Mouse (Mus musculus) liver, embryonic 13.5 days (tissue): Measurements from ENCODE around the gene Zmiz1. TPM values are rescaled to one million over a fixed set of nuclear protein-coding genes. Genes with fewer than 3 reads are reported as not detected.
A peak's percentile ranks its signal among the peaks of the same experiment; 100 is the strongest.

Source experiments
- ATAC-seq: fragments of 200-750 bp; cut with Nextera tagmentation; 2 replicates; pipeline ENCODE4 v1.8.0; 2017; ENCODE audit warnings: low read depth, mild to moderate bottlenecking, moderate number of reproducible peaks, moderate library complexity
- DNase-seq: peaks from one replicate; pipeline ENCODE4 v3.0.0; 2022
- H3K27ac ChIP-seq: fragments of 300-500 bp; sonication (generic); 2 replicates; pipeline ENCODE4 v1.5.1; 2015; ENCODE audit warnings: moderate library complexity, mild to moderate bottlenecking, inconsistent platforms
- H3K27me3 ChIP-seq: fragments of 300-500 bp; sonication (generic); 2 replicates; pipeline ENCODE4 v1.6.1; 2015; ENCODE audit warnings: mild to moderate bottlenecking, inconsistent platforms
- H3K36me3 ChIP-seq: fragments of 300-500 bp; sonication (generic); 2 replicates; pipeline ENCODE4 v1.6.1; 2015; ENCODE audit warnings: mild to moderate bottlenecking, inconsistent platforms
- H3K4me1 ChIP-seq: fragments of 300-500 bp; sonication (generic); replicated peaks from 2 replicates; pipeline ENCODE4 v1.6.1; 2015; ENCODE audit warnings: inconsistent platforms
- H3K4me2 ChIP-seq: fragments of 300-500 bp; sonication (generic); 2 replicates; pipeline ENCODE4 v1.6.1; 2015; ENCODE audit warnings: inconsistent platforms, mild to moderate bottlenecking, moderate library complexity
- H3K4me3 ChIP-seq: fragments of 300-500 bp; sonication (generic); replicated peaks from 2 replicates; pipeline ENCODE4 v1.5.1; 2015; ENCODE audit warnings: mild to moderate bottlenecking, inconsistent platforms
- H3K9ac ChIP-seq: fragments of 300-500 bp; sonication (generic); 2 replicates; pipeline ENCODE4 v1.6.1; 2015; ENCODE audit warnings: mild to moderate bottlenecking, inconsistent platforms
- H3K9me3 ChIP-seq: fragments of 300-500 bp; sonication (generic); replicated peaks from 2 replicates; pipeline ENCODE4 v1.6.1; 2016; ENCODE audit warnings: inconsistent platforms
- WGBS: fragments of 180-500 bp; shearing (Covaris S2); methylation state at CpG from one replicate; pipeline ENCODE4 v1.1.7; 2015; ENCODE audit not compliant: insufficient replicate concordance; 5-methylcytosine and 5-hydroxymethylcytosine counted together
- polyA plus RNA-seq: library from polyadenylated mRNA; unstranded; fragments of >200 nt; fragmentation: Nextera tagmentation; extraction: Ambion mirVana; gene quantifications from 2 replicates; pipeline ENCODE4 v1.2.1, GENCODE M21; 2015

Gene Zmiz1
- polyA plus RNA-seq, 1 experiment from 2014 or later = 4.5 TPM

DNA sequence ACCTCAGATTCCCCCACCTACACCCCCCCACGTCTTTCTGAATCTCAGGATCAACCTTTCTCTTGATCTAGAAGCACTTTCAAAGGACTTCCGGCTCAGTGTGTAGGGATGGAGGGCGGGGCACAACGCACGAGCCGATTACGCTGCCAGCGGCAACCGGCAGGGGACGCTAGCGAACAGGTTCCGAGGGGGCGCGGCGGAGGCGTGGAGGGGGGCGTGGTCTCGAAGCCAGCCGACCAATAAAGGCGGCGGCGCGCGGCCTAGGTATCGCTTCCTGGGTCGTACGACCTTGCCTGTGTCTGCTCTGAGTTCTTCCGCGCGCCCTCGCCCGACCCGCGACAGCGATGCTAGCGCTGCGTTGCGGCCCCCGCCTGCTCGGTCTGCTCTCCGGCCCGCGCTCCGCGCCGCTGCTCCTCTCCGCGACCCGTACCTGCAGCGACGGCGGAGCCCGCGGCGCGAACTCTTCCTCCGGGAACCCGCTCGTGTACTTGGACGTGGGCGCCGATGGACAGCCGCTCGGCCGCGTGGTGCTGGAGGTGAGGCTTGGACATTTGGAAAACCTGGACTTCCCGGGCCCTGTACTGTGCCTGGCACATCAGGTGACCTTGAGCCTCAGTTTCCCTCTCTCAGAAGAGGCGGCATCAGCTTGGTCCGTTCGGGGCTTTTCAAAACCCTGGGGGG, 235.0 kb downstream of the Zmiz1 start, which contains the start of gene Ppif:
Gene Ppif (plus strand): TSS at position 267 of the 681 bp plus-strand sequence.
- H3K4me2 ChIP-seq = peak within 1 kb of the TSS; percentile 97
- no peaks in the 10 kb centered on the region for H3K27me3 ChIP-seq
- H3K9ac ChIP-seq = peak within 1 kb of the TSS; percentile 86
- peaks cover 37% of the 10 kb centered on the region for H3K4me1 ChIP-seq
- H3K36me3 ChIP-seq = peaks cover 36% of the 10 kb centered on the region
- peak within 1 kb of the TSS; percentile 62 for H3K27ac ChIP-seq
- peak within 1 kb of the TSS; percentile 83 for H3K4me3 ChIP-seq
- ATAC-seq (peak; percentile 93), DNase-seq (peak; percentile 91)
- under 1% methylated on average over 68 of the region's 70 CpGs for WGBS
- H3K9me3 ChIP-seq = no peaks in the 10 kb centered on the region

DNA sequence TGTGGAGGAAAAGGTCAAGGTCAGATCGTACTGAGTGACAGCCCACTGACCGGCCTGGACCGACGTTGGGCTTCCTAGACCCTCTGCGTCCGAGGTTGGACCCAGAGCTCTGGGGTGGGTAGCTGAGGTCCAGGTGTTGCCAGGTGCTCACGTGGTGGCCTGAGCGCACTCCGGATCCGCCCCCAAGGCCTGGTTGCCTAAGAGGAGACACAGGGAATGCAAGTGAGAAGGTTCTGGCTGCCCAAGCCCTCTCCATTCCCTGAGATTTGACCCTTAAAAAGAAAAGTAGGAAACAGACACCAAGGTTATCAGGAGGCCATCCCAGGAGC, 235.5 kb downstream of the Zmiz1 start:
- peak overlapping the region; percentile 83 for H3K4me3 ChIP-seq
- H3K9ac ChIP-seq = peak overlapping the region; percentile 86
- peak overlapping the region; percentile 97 for H3K4me2 ChIP-seq
- peak; percentile 23 for DNase-seq
- H3K27ac ChIP-seq = peak overlapping the region; percentile 62
- H3K27me3 ChIP-seq = no peaks in the 10 kb centered on the region
- peaks cover 41% of the 10 kb centered on the region for H3K36me3 ChIP-seq
- WGBS = under 1% methylated on average over 10 of the region's 10 CpGs
- H3K4me1 ChIP-seq = peaks cover 37% of the 10 kb centered on the region
- ATAC-seq = peak; percentile 24; the same call in 1 of the 2 replicates
- no peaks in the 10 kb centered on the region for H3K9me3 ChIP-seq

DNA sequence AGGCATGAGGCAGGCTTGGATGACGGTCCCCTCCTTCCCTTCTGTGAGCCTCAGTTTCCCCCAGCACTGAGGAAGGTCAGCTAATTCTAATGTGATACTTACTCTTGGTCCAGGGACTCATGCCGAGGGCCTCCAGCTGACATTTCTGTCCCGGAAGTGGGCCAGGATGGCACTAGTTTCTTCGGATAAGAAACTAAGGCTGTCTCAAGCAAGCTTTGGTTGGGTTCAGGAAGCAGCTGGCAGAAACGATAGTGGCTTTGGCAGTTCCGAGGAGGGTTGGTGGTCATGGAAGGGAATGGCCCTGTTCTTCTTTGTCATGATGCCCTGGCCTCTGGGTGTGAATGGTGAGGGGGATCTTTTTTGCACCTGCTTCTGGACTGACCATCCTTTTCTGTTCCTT, 236.1 kb downstream of the Zmiz1 start:
- H3K4me3 ChIP-seq = peak overlapping the region; percentile 83
- ATAC-seq (no peak), DNase-seq (peak; percentile 37)
- peak overlapping the region; percentile 62 for H3K27ac ChIP-seq
- H3K4me2 ChIP-seq = peak overlapping the region; percentile 97
- H3K36me3 ChIP-seq = peaks cover 46% of the 10 kb centered on the region
- peaks cover 37% of the 10 kb centered on the region for H3K4me1 ChIP-seq
- H3K27me3 ChIP-seq = no peaks in the 10 kb centered on the region
- H3K9ac ChIP-seq = peak overlapping the region; percentile 86
- no peaks in the 10 kb centered on the region for H3K9me3 ChIP-seq
- 19% methylated on average over 6 of the region's 6 CpGs for WGBS

DNA sequence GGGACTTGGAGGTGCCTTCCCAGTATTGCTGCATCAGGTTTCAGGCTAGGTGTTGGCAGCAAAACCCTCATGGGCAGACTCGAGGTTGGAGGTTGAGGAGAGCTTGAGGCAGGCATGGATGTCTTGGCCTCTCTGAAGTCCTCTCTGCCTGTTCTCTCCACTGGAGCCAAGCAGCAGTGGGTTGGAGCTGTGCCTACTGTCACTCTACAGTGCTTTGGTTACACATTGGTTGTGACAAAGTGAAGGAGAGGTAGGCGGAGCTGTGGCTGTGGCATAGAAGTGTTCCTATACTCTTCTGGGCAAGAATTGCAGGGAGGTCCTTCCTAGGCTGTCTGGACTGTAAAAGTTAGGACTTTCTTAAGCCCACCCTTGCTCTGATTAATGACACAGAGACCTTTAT, 237.4 kb downstream of the Zmiz1 start:
- ATAC-seq (no peak), DNase-seq (no peak)
- Histone ChIP-seq H3K4me2 (peak overlapping the region; percentile 97; the same call in 1 of the 2 replicates), H3K4me3 (no peak overlapping the region), H3K27me3 (no peaks in the 10 kb centered on the region), H3K9me3 (no peaks in the 10 kb centered on the region), H3K4me1 (peaks cover 37% of the 10 kb centered on the region), H3K27ac (no peak overlapping the region), H3K36me3 (peaks cover 55% of the 10 kb centered on the region), H3K9ac (no peak overlapping the region)
- 58% methylated on average over 2 of the region's 2 CpGs for WGBS

DNA sequence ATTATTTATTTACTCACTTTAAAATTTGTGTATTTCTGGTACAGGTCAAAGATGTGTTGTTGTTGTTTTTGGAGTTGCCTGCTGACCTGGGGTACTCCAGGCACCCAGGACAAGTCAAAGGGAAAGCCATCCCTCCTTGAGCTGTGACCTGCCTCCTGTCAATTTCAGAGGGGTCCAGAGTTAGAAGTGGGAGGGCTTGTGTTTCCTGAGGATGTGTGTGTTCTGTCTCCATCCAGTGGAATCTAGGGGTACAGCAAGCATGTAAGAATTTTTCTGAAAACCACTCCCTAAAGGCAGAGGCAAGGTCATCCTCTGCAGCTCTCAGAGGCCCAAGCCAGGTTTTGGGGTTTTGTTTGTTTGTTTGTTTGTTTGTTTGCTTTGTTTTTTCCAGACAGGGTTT, 243.0 kb downstream of the Zmiz1 start:
- Histone ChIP-seq H3K4me1 (0 out of 2 replicates have a peak, but pooled peaks cover 6% of the 10 kb centered on the region), H3K4me3 (no peak overlapping the region), H3K36me3 (peaks cover 39% of the 10 kb centered on the region), H3K4me2 (no peak overlapping the region), H3K9me3 (no peaks in the 10 kb centered on the region), H3K27ac (no peak overlapping the region), H3K9ac (no peak overlapping the region), H3K27me3 (no peaks in the 10 kb centered on the region)
- ATAC-seq = no peak
- DNase-seq = no peak

DNA sequence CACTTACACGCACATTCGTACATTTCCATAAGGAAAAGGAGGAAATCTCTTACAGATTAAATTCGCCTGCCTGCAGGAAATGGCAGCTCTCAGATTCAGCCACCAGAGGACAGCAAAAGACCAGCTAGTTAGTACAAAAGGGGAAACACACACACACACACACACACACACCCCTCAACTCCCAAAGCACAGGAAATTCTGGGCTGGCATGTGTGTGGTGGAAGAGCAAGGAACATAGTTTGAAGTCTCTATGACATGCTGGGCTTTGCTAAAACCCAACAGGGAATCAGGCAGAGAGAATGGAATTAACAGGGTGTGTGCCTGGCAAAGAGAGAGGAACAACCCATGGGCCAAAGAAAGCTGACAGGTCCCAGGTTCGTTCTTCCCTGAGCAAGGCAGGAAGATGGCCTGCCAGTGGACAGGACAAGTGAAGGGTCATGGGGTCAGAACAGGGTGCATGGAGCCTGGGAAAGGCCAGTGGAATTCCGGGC, 248.8 kb downstream of the Zmiz1 start:
- no peak for DNase-seq

DNA sequence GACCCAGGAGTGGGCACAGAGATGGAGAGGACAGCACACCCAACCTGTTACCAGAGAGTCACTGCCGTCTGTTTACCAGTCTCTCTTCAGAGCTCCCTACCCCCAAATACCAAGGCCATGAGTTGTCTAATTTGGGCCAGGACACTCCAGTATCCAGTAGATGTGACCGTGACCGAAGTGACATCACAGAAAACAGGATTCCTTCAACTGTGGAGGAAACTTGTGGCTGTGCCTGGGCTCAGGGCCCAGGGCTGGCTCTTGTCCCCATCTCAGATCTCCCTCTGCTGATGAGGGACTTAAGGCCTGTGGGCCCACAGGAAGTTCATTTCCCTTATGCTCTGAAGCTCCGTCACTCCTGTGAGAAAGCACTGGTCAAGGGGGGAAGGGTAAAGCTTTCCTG, 249.5 kb downstream of the Zmiz1 start:
- no peak overlapping the region for H3K4me2 ChIP-seq
- no peaks in the 10 kb centered on the region for H3K27me3 ChIP-seq
- WGBS = 53% methylated on average over 4 of the region's 4 CpGs
- no peaks in the 10 kb centered on the region for H3K9me3 ChIP-seq
- DNase-seq = no peak
- no peaks in the 10 kb centered on the region for H3K36me3 ChIP-seq
- ATAC-seq = no peak
- no peak overlapping the region for H3K4me3 ChIP-seq
- peaks cover 45% of the 10 kb centered on the region for H3K4me1 ChIP-seq
- H3K27ac ChIP-seq = peak overlapping the region; percentile 4; the same call in 1 of the 2 replicates
- H3K9ac ChIP-seq = no peak overlapping the region

More for the DNA sequence above, 248.8 kb downstream of the Zmiz1 start:
- Histone ChIP-seq H3K4me2 (no peak overlapping the region), H3K27me3 (no peaks in the 10 kb centered on the region), H3K27ac (no peak overlapping the region), H3K4me1 (peaks cover 45% of the 10 kb centered on the region), H3K9me3 (no peaks in the 10 kb centered on the region), H3K9ac (no peak overlapping the region), H3K4me3 (no peak overlapping the region), H3K36me3 (no peaks in the 10 kb centered on the region)
- no peak for ATAC-seq
- WGBS = 28% methylated on average over 5 of the region's 5 CpGs

DNA sequence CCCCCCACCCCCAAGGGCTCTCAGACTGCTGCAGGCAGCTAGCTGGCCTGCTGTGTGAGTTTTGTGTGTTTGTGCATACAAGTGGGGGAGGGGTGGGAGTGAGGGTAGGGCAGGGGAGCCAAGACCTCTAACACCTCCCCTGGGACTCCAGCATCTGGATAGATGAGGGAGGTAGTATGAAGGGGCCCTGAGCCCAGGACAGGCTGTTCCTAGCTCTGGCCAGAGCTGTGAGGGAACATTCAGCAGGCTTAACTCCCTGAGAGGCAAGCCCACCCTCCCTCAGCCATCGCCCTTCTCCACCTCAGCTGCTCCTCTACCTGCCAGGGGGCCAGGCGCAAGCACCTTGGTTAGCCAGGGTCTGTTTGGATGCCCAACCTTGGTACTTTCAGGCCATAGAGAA, 249.9 kb downstream of the Zmiz1 start:
- no peak overlapping the region for H3K4me3 ChIP-seq
- no peak overlapping the region for H3K4me2 ChIP-seq
- DNase-seq = no peak
- no peaks in the 10 kb centered on the region for H3K36me3 ChIP-seq
- H3K4me1 ChIP-seq = peaks cover 45% of the 10 kb centered on the region
- H3K9ac ChIP-seq = no peak overlapping the region
- no peaks in the 10 kb centered on the region for H3K9me3 ChIP-seq
- 79% methylated on average over 2 of the region's 2 CpGs for WGBS
- H3K27me3 ChIP-seq = no peaks in the 10 kb centered on the region
- ATAC-seq = no peak
- peak overlapping the region; percentile 71; the same call in 1 of the 2 replicates for H3K27ac ChIP-seq

DNA sequence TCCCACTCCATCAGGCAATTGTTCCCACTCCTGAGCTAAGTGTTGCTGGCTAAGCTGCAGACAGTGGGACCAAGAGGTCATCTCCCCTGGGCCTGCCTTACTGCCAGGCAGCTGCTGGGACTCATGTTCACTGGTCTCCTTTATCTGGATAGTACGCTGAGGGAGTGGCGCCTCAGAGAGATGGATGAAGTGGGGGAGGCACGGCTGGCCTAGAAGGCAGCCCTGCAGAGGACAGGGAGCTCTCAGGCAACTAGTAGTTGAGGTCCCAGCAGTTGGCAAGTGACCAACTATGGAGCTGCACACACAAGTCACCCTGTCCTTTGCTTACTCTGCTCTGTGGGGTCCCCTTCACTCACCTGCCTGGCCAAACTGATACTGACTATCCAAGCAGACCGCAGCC, 251.1 kb downstream of the Zmiz1 start:
- no peaks in the 10 kb centered on the region for H3K9me3 ChIP-seq
- DNase-seq (no peak), ATAC-seq (peak; percentile 71)
- WGBS = 22% methylated on average over 4 of the region's 4 CpGs
- no peak overlapping the region for H3K4me3 ChIP-seq
- H3K27ac ChIP-seq = peak overlapping the region; percentile 71
- H3K4me1 ChIP-seq = peaks cover 45% of the 10 kb centered on the region
- no peak overlapping the region for H3K9ac ChIP-seq
- no peaks in the 10 kb centered on the region for H3K27me3 ChIP-seq
- H3K36me3 ChIP-seq = peaks cover 4% of the 10 kb centered on the region; the same call in 1 of the 2 replicates
- no peak overlapping the region for H3K4me2 ChIP-seq

DNA sequence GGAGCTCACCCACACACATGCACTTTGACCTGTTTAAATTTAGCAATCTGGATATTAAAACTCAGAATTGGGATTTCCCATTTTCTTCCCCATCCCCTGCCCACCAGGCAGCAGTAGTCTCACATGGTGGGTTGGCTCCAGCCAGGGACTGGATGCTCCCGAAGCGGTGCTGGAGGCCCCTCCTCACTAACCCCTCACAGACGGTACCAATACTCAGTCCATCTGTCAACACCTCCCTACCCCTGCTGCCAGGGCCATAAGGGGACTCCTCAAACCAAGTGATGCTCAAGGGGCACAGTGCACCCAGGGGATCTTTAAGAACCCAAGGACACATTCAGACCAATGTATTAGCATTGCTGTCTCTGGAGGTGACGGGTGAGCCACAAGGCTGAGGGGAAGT, 251.7 kb downstream of the Zmiz1 start:
- Histone ChIP-seq H3K9ac (no peak overlapping the region), H3K4me3 (no peak overlapping the region), H3K4me1 (peaks cover 45% of the 10 kb centered on the region), H3K4me2 (no peak overlapping the region), H3K27ac (peak overlapping the region; percentile 71; the same call in 1 of the 2 replicates), H3K36me3 (peaks cover 5% of the 10 kb centered on the region), H3K27me3 (no peaks in the 10 kb centered on the region), H3K9me3 (no peaks in the 10 kb centered on the region)
- ATAC-seq = no peak
- 74% methylated on average over 4 of the region's 4 CpGs for WGBS
- DNase-seq = no peak

DNA sequence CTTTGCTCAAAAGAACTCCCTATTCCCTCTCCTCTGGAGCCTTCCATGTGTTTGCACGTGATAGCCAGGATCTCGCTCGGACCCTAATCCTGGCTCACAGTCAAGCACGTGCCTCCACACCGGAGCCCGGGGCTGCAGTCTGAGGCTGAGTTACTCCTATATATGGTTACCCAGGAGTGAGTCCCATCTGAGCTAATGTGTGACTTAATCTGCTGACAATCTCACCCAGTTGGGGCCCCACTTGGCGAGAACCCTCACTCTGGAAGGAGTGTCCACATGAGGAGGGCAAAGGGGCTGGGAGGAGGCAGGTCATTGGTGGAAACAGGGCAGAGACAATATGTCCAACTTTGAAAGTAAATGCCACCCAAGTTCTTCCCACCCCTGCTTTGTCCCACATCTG, 252.2 kb downstream of the Zmiz1 start:
- peak; percentile 8; the same call in 1 of the 2 replicates for ATAC-seq
- H3K4me3 ChIP-seq = no peak overlapping the region
- no peak overlapping the region for H3K9ac ChIP-seq
- 57% methylated on average over 7 of the region's 7 CpGs for WGBS
- H3K4me2 ChIP-seq = 0 out of 2 replicates have a peak overlapping the region, but pooled peaks have one; percentile 6
- H3K27me3 ChIP-seq = no peaks in the 10 kb centered on the region
- H3K36me3 ChIP-seq = peaks cover 5% of the 10 kb centered on the region
- H3K9me3 ChIP-seq = no peaks in the 10 kb centered on the region
- H3K4me1 ChIP-seq = peaks cover 45% of the 10 kb centered on the region
- no peak for DNase-seq
- H3K27ac ChIP-seq = peak overlapping the region; percentile 71; the same call in 1 of the 2 replicates

DNA sequence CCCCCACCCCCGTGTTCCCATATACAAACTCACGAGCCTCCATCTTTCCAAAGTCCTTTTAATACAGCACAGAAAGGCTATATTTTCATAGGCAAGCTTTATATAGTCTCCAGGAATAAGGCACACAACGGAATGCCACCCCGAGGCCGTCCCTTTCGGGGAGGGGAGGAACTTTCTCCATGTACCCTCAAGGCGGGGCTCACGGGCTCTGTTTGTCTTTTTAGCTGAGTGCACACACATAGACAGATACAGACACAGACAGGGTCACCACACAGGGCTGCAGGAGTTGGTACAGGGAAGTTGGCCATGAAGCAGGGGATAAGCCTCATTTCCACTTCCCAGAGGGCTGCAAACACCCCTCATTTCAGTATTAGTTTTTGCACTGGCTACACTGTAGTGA, 252.6 kb downstream of the Zmiz1 start:
- Histone ChIP-seq H3K4me3 (no peak overlapping the region), H3K4me2 (no peak overlapping the region), H3K27ac (0 out of 2 replicates have a peak overlapping the region, but pooled peaks have one; percentile 71), H3K4me1 (peaks cover 45% of the 10 kb centered on the region), H3K27me3 (no peaks in the 10 kb centered on the region), H3K9ac (no peak overlapping the region), H3K36me3 (peaks cover 5% of the 10 kb centered on the region), H3K9me3 (no peaks in the 10 kb centered on the region)
- 68% methylated on average over 8 of the region's 8 CpGs for WGBS
- ATAC-seq (no peak), DNase-seq (no peak)
